Mouse (Mus musculus): ENCODE results near the gene Ppp1r13l. TPM values are rescaled to one million over a fixed set of nuclear protein-coding genes. Genes with fewer than 3 reads are reported as not detected.

The Ppp1r13l gene
- polyA plus RNA-seq, 1 experiment from 2014 or later, result 1.7 TPM

- Histone ChIP-seq H3K9ac (no peak overlapping the region), H3K4me1 (peaks cover under 1% of the 10 kb centered on the region), H3K27ac (no peak overlapping the region), H3K36me3 (no peaks in the 10 kb centered on the region), H3K4me3 (no peak overlapping the region), H3K4me2 (no peak overlapping the region), H3K9me3 (replicated peaks) (no peaks in the 10 kb centered on the region), H3K27me3 (replicated peaks) (peaks cover 15% of the 10 kb centered on the region)
- no peak for ATAC-seq
- 73% methylated on average over 18 of the region's 18 CpGs for WGBS (ENCODE audit: insufficient replicate concordance)
These were observed 15.8 kb downstream of the Ppp1r13l start for GRCm38 (mm10) chr7:19375368-19375767.

GRCm38 (mm10) chr7:19376019-19376418, 16.5 kb downstream of the Ppp1r13l start:
- 67% methylated on average over 4 of the region's 4 CpGs for WGBS (ENCODE audit: insufficient replicate concordance)

DNA sequence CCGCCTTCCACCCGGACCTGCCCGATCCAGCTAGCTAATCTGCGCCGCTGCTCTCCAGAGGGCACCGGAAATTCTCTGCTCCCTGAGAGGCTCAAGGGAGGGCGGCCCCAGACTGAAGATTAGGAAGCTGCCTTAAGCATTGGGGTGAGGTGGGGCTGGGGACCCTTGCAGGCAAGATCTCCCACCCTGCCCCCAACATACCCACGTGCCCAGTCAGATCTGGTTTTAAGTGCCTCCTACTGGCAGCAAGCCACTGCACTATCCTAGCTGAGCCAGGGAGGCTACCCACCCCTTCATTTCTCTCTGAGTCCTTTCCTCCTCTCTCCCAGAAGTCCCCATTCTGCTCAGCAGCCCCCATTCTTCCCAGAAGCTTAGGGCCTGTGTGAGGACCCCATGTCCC, 18.5 kb downstream of the Ppp1r13l start:
- WGBS (ENCODE audit: insufficient replicate concordance), result 39% methylated on average over 8 of the region's 8 CpGs
- peaks cover 12% of the 10 kb centered on the region for H3K4me1 ChIP-seq
- no peak overlapping the region for H3K4me2 ChIP-seq
- H3K4me3 ChIP-seq, result no peak overlapping the region
- ATAC-seq, result no peak
- H3K9ac ChIP-seq, result no peak overlapping the region
- H3K27ac ChIP-seq, result no peak overlapping the region
- 0 out of 2 replicates have a peak, but pooled peaks cover 2% of the 10 kb centered on the region for H3K27me3 ChIP-seq (replicated peaks)
- H3K36me3 ChIP-seq, result no peaks in the 10 kb centered on the region
- H3K9me3 ChIP-seq (replicated peaks), result no peaks in the 10 kb centered on the region

More at GRCm38 (mm10) chr7:19376019-19376418, 16.5 kb downstream of the Ppp1r13l start:
- peak; percentile 48 for ATAC-seq
- Histone ChIP-seq H3K4me2 (no peak overlapping the region), H3K36me3 (no peaks in the 10 kb centered on the region), H3K27ac (no peak overlapping the region), H3K27me3 (replicated peaks) (peaks cover 10% of the 10 kb centered on the region), H3K4me3 (no peak overlapping the region), H3K9me3 (replicated peaks) (no peaks in the 10 kb centered on the region), H3K9ac (no peak overlapping the region), H3K4me1 (no peaks in the 10 kb centered on the region; the same call in 1 of the 2 replicates)

DNA sequence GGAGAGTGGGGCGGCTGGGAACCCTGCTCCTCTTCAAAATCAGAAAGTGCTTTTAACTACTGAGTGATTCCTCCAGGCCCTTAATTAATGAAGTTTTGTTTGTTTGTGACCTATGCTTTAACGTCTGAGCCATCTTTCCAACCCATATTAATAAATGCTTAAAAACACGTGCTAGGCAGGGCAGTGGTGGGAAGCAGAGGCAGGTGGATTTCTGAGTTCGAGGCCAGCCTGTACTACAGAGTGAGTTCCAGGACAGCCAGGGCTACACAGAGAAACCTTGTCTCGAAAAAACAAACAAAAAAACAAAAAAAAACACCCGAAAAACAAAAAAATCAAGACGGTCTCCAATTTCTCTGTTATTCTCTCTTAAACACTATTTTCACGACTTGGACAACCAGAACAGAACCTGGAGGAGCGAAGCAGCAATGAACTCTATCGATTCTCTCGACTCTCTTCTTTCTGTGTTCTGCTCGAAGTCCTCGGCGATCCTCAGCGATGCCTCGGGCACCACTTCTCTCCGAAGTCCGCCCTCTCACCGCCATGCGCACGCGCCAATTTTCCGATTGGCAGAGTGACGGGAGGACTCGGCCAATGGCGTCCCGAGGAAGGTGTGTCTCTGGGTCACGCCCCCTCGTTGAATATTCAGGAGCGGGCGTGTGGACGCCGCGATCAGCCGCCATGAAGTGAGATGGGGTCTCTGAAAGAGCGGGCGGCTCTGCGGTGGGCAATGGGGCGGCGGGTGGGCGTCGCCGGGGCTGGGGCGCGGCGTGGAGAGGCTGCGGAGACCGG, 22.0 kb downstream of the Ppp1r13l start, which contains the start of gene Ercc2:
Ercc2 (plus strand) TSS at position 634 of the 789 bp plus-strand sequence.
- 6% methylated on average over 45 of the region's 48 CpGs for WGBS (ENCODE audit: insufficient replicate concordance)
- Histone ChIP-seq H3K4me3 (peak within 1 kb of the TSS; percentile 82), H3K36me3 (peaks cover 30% of the 10 kb centered on the region), H3K27ac (peak within 1 kb of the TSS; percentile 57), H3K4me2 (peak within 1 kb of the TSS; percentile 93), H3K4me1 (peaks cover 22% of the 10 kb centered on the region), H3K27me3 (replicated peaks) (no peaks in the 10 kb centered on the region), H3K9me3 (replicated peaks) (no peaks in the 10 kb centered on the region), H3K9ac (peak within 1 kb of the TSS; percentile 82)
- peak; percentile 96 for ATAC-seq

GRCm38 (mm10) chr7:19382166-19382541, 22.6 kb downstream of the Ppp1r13l start:
- Histone ChIP-seq H3K4me2 (peak overlapping the region; percentile 93), H3K9me3 (replicated peaks) (no peaks in the 10 kb centered on the region), H3K27me3 (replicated peaks) (no peaks in the 10 kb centered on the region), H3K4me3 (peak overlapping the region; percentile 82), H3K36me3 (peaks cover 36% of the 10 kb centered on the region), H3K27ac (peak overlapping the region; percentile 57), H3K9ac (peak overlapping the region; percentile 82), H3K4me1 (peaks cover 27% of the 10 kb centered on the region)
- under 1% methylated on average over 26 of the region's 37 CpGs for WGBS (ENCODE audit: insufficient replicate concordance)
- peak; percentile 69 for ATAC-seq

GRCm38 (mm10) chr7:19383708-19384107, 24.2 kb downstream of the Ppp1r13l start:
- H3K9me3 ChIP-seq (replicated peaks), result no peaks in the 10 kb centered on the region
- no peak overlapping the region for H3K27ac ChIP-seq
- 0 out of 2 replicates have a peak overlapping the region, but pooled peaks have one; percentile 93 for H3K4me2 ChIP-seq
- H3K9ac ChIP-seq, result no peak overlapping the region
- no peaks in the 10 kb centered on the region for H3K27me3 ChIP-seq (replicated peaks)
- H3K36me3 ChIP-seq, result peaks cover 52% of the 10 kb centered on the region
- 87% methylated on average over 9 of the region's 9 CpGs for WGBS (ENCODE audit: insufficient replicate concordance)
- H3K4me3 ChIP-seq, result no peak overlapping the region
- peaks cover 31% of the 10 kb centered on the region for H3K4me1 ChIP-seq
- ATAC-seq, result no peak

DNA sequence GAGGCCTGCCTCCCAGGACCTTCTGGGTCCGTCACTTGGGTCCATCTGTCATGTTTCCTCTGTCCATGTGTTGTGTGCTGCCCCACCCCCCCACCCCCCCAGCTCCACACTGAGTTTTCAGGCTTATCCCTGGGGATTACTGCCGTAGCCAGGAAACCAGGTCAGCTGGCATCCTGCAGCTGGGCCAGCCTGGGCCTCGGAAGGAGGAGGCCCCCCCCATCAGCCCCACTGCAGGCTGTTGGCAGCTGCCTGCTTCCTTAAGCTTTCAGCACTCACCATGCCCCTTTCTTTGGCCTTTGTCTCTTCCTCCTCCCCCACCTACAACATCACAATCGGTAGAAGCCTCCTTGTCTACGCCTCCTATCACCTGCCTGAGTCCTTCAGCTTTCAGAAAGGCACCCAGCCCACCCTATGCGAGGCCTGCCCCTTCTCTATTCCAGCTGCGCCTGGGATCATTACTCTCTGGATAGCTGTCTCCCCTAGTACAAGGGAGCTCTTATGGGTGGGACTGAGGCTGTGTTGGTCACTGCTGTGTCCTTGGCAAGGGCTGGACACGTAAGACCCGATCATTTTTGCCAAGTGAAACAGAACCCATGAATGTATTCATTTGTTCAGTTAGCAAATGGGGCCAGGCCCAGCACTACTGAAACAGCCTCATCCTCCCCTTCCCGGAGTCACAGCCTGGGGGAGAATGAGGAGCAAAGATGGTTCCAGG, 29.3 kb downstream of the Ppp1r13l start:
- H3K4me2 ChIP-seq, result no peak overlapping the region
- ATAC-seq, result no peak
- H3K4me3 ChIP-seq, result no peak overlapping the region
- WGBS (ENCODE audit: insufficient replicate concordance), result 80% methylated on average over 10 of the region's 10 CpGs
- H3K4me1 ChIP-seq, result peaks cover 11% of the 10 kb centered on the region
- no peak overlapping the region for H3K9ac ChIP-seq
- no peaks in the 10 kb centered on the region for H3K9me3 ChIP-seq (replicated peaks)
- H3K36me3 ChIP-seq, result peaks cover 99% of the 10 kb centered on the region
- H3K27ac ChIP-seq, result no peak overlapping the region
- no peaks in the 10 kb centered on the region for H3K27me3 ChIP-seq (replicated peaks)

GRCm38 (mm10) chr7:19394484-19394883, 34.9 kb downstream of the Ppp1r13l start:
- Histone ChIP-seq H3K9me3 (replicated peaks) (no peaks in the 10 kb centered on the region), H3K27ac (no peak overlapping the region), H3K27me3 (replicated peaks) (peaks cover 12% of the 10 kb centered on the region), H3K4me3 (no peak overlapping the region), H3K4me2 (no peak overlapping the region), H3K9ac (no peak overlapping the region), H3K4me1 (peaks cover 4% of the 10 kb centered on the region), H3K36me3 (peaks cover 62% of the 10 kb centered on the region)
- no peak for ATAC-seq
- 86% methylated on average over 8 of the region's 8 CpGs for WGBS (ENCODE audit: insufficient replicate concordance)

GRCm38 (mm10) chr7:19399496-19400280, 40.1 kb downstream of the Ppp1r13l start:
- H3K4me3 ChIP-seq, result peak overlapping the region; percentile 38
- ATAC-seq, result no peak
- peaks cover 11% of the 10 kb centered on the region for H3K9me3 ChIP-seq (replicated peaks)
- peak overlapping the region; percentile 66 for H3K4me2 ChIP-seq
- H3K27ac ChIP-seq, result no peak overlapping the region
- H3K36me3 ChIP-seq, result peaks cover 11% of the 10 kb centered on the region
- peaks cover 64% of the 10 kb centered on the region for H3K27me3 ChIP-seq (replicated peaks)
- peaks cover 24% of the 10 kb centered on the region for H3K4me1 ChIP-seq
- WGBS (ENCODE audit: insufficient replicate concordance), result 7% methylated on average over 27 of the region's 27 CpGs
- H3K9ac ChIP-seq, result 0 out of 2 replicates have a peak overlapping the region, but pooled peaks have one; percentile 4

- Histone ChIP-seq H3K9ac (no peak overlapping the region), H3K36me3 (no peaks in the 10 kb centered on the region), H3K4me1 (peaks cover 30% of the 10 kb centered on the region), H3K27ac (no peak overlapping the region), H3K9me3 (replicated peaks) (peaks cover 11% of the 10 kb centered on the region), H3K4me3 (no peak overlapping the region), H3K4me2 (no peak overlapping the region), H3K27me3 (replicated peaks) (peaks cover 72% of the 10 kb centered on the region)
- WGBS (ENCODE audit: insufficient replicate concordance), result 62% methylated on average over 4 of the region's 4 CpGs
- ATAC-seq, result no peak
These were observed 41.4 kb downstream of the Ppp1r13l start for GRCm38 (mm10) chr7:19400946-19401345.

GRCm38 (mm10) chr7:19402535-19403112, 43.1 kb downstream of the Ppp1r13l start:
- Histone ChIP-seq H3K4me2 (no peak overlapping the region), H3K4me1 (peaks cover 31% of the 10 kb centered on the region), H3K9ac (no peak overlapping the region), H3K4me3 (no peak overlapping the region), H3K36me3 (no peaks in the 10 kb centered on the region), H3K27me3 (replicated peaks) (peaks cover 81% of the 10 kb centered on the region), H3K9me3 (replicated peaks) (peaks cover 11% of the 10 kb centered on the region), H3K27ac (no peak overlapping the region)
- ATAC-seq, result no peak
- 70% methylated on average over 9 of the region's 9 CpGs for WGBS (ENCODE audit: insufficient replicate concordance)

Measured in liver, embryonic 12.5 days (tissue).